Mouse (Mus musculus) spleen, postnatal 10 days (tissue): ENCODE measurements around the gene Tsen2.

Experiments
- DNase-seq, 2 experiments: peaks; one replicate each; pipeline ENCODE4 v3.0.0; 2021 to 2022; ENCODE audit warnings: low spot score in 2 of 2

Gene Tsen2

DNA sequence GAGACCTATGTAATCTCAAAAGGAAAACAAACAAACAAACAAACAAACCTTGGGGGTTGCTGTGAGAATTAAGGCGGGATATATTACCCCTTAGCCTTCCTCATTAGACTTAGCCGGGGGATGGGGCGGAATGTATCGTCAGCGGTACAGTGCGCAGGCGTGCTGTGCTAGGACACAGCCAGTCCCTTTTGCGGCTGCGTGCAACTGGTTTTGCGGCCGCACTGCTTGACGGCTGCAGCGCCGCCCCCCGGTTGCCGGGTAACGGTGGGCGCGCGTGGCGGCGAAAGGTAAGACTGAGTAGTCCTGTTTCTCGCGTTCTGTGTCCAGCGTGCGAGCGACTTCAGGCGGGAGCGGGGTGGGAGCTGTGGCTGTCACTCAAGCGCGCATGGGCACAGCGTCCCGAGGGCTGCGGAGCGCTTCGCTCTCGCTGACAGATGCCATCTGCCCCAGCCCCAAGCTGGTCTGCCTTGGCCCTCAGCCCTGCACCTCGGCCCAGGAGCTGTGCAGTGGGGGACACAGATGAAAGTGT is at the start of gene Tsen2:
Gene Tsen2, plus strand, starts transcription at position 223 of the 529 bp plus-strand sequence.
- DNase-seq = peak; percentile 95 to 97

DNA sequence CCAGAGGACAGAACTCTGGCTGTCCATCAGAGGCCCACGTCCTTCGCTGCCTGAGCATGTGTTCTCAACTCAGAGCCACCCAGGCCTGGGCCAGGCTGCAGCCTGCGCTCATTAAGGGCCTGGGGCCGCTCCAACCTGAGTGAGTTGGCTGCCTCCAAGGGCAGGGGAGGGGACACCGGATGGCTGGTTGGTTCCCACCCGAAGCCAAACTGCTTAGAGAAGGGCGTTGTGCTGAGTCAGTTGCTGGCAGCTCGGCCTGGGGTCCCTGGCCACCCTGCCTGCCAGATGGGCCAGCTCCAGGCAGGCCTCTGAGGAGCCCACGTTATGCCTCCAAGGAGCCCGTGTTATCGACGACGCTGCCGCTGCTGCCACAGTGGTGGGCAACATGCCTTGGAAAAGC is 44.9 kb upstream of the Tsen2 start:
- no peak for DNase-seq

DNA sequence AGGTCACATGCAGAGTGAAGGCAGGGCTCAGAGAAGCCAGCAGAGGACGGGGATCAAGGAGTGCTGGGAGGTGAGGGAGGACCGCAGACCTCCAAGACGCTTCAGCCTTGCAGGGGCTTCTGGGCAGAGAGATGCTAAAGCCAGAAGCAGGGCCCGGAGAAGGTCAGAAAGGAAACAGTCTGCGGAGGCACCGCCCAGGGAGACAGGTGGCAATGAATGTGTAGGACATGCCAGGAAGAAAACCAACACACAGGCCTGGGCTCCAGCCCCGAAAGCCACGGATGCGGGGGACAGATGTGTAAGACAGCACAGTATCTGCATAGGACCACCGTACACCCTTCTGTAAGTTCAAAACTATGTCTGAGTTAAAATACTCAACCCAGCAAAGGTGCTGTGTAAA is 44.2 kb upstream of the Tsen2 start:
- DNase-seq = no peak

DNA sequence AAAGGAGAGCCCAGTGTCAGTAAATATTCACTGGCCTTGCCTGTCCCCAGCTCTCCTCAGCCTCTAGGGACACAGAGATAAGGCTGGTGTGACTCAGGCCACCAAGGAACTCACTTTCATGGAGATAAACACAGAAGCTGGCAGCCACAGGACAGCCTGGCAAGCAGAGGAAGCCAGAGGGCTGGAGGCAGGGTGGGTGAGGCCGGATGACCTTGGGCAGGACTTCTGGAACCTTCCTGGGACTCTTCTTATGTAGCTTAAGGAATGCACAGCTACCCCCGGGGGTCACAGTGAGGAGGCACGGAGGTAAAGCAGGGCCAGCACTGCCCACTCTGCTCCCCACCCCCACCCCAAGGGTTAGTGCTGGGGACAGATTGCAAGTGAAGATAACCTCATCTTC is 43.3 kb upstream of the Tsen2 start:
- no peak for DNase-seq

DNA sequence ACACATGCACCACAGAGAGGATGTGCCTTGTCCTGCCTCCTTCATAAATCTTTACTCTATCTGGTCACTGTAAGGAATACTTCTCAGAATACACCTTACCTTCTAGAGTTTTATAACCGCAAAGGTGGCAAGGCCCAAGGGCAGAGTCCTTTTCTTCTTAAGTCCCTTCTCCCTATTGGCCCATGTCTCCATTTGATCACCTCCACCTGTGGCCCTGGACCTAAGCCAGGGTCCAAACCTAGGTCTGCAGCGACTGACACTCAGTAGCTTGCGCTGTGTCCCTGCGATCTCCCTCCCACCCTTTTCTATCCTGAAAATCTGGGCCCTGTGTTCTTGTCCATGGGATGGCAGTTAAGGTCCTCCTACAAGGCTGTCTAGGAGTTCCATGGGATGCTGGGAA is 41.4 kb upstream of the Tsen2 start:
- DNase-seq = no peak

DNA sequence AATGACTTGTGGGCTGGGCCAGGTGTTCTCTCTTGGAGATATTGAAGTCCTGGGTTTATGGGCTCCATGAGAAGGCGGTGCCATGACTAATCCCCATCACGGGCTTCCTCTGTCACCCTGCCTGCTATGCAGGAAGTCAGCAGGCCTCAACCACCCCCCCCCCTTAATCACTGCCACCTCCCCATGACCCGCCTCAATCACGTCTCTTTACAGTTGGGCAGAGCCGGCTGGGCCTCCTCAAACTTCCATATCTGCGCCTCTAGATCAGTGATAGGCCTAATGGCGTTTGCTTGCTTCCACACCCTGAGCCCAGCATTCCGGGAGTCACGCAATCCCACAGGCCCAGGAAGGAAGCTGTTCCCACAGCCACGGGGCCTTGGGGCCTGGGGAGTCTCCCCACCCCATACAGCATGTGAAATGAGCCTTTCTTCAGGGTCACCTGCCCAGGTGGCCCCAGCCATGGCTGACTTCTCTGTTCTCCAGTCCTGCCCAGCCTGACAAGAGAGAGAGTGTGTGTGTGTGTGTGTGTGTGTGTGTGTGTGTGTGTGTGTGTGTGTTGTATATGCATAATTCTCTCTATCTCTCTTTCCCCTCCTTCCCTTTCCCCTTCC is 40.8 kb upstream of the Tsen2 start:
- DNase-seq = no peak

DNA sequence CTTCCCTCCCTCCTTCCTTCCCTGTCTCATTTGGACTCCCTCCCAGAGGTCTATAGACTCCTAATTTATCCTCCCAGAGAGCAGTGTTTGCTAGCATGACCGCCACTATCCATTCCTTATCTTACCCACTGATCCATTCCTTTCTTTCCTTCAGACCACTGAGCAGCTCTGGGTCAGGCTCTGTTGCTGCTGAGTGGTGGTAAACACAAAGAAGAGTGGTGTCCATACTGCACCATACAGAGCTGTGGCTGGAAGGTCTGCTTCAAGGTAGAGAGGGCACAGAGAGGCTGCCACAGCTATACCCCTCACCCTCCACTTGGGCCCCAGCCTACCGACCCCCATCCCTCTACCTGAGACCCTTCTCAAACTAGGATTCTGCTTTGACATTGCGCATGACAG is 40.3 kb upstream of the Tsen2 start:
- no peak for DNase-seq

DNA sequence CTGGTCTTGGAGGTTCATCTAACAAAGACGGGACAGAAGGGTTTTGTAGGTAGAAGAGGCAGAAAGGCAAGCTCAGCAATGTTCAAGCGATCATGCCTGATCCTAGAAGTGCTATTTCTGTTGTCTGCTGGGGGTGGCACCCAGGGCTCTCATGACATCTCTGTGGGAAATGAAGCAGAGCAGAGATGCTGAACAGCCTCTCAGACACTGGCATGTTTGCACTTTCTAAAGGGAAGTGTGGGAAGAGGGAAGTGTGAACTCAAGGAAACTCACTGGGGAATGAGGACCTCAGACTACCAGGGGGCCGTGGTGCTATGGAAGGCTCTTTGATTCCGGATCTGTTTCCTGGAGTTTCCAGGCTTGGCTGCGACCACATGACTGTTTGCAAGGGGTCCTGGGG is 39.5 kb upstream of the Tsen2 start:
- no peak for DNase-seq

DNA sequence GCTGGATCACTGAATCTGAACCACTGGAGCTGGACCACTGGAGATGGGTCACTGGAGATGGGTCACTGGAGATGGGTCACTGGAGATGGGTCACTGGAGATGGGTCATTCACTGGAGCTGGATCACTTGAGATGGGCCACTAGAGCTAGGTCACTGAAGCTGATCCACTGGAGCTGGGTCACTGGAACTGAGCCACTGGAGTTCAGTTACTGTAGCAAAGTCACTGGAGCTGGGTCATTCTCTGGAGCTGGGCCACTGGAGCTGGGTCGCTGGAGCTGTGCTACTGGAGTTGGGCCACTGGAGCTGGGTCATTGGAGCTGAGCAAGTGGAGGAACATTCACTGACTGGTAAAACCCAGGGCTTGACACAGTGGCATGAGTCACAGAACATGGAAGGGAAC is 38.0 kb upstream of the Tsen2 start:
- no peak for DNase-seq

DNA sequence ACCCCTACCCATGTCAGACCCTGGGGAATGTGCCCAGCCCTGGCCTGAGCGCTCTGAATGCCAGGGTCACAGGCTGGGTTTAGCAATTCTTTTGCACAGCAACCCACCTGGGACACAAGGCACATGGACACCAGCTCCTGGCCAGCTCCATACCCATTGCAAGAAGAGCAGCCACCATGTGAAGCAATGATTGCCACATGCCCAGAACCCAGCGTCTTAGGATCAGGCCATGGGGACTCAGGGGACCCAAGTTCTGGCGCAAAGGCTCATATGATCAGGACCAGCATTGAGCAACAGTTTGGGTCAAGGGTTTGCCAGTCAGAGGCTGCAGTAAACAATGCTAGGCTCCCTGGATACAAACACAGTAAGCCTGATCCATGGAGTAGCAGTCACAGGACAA is 33.0 kb upstream of the Tsen2 start:
- no peak for DNase-seq

DNA sequence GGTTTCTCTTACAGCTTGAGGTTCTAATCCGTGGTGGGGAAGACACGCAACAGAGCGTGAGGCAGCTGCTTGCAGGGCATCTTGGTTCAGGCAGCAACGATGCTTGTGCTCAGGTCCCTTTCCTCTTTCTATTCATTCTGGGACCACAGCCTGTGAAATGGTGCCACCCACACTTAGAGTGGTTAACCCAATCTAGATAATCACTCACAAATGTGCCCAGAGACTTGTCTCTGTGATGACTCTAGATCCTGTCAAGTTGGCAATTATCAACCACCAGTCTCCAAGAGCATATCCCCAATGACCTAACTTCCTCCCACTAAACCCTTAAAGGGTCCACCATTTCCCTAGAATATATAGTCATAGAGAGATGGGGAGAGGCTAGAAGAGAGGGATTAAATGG is 31.3 kb upstream of the Tsen2 start:
- no peak for DNase-seq

DNA sequence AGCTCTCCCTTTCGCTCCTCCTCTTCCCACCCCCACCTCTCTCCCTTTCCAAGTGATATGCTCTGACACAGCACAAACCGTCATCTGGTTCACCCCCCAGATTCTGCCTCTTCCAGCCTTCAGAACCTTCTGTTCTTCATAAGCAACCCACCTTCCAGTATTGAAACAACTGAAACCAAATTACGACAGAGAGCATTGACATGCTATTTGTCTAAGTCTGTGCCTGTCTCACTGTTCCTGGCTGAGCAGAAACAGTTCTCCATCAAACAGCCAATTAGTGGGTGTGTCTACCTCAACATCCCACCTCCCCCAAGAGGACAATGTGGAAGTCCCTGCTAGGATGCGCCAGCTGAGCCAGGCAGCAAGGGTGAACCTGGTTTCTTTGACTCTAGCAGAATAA is 26.6 kb upstream of the Tsen2 start:
- DNase-seq = no peak

DNA sequence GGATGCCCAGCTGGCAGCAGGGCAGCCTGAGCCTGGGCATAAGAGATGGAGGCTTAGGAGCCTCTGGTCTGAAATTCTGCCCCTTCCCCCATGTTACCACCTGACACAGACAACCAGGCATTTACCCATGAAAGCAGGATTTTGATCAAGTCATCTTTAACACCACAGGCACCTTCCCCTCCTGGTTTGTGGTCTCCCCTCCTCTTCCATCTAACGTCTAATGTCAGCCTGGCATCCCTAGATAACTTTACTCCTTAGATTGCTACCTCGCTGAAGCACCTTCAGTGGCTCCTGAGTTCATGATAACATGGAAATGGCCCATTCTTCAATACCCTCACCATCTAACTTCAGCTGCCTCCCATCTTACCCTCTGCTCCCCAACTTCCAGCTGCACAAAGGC is 26.1 kb upstream of the Tsen2 start:
- DNase-seq = no peak

DNA sequence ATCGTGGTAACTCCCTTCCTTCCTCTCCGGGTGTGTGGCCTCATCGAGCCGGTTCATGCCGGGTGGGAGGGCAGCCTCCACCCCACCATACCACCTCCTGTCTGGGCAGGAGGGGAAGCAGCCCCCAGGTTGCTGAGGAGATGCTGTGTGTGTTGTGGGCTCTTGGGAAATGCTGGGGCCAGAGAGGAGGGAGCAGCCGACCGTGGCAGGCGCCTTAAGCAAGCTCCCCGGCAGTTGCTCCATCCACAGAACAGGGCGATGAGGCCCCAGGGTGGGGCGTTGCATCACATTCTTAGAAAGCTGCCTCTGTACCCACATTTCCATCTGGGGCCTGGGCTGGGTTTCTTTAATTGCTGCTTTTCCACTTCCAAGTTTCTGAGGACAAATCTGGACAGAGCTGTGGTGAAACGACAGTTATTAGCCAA is 25.2 kb upstream of the Tsen2 start:
- peak in 1 of 2 experiments; percentile 49 for DNase-seq

DNA sequence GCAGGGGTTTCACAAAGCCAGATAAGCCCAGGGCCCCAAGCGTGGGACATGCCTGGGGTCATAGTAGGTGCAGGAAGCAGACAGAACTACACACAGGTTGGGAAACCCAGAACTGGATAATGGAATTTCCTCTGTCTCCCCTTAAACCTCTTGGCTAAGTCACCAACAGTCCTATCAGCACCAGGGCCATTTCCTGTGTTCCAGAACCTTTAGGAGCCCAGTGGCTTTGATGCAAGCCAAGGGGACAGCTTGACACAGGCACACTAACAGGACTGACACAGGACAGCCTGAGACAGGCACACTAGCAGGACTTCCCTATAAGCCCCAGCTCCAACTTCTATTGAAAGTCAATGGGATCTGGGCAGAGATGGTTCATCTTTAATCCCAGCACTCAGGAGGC is 22.5 kb upstream of the Tsen2 start:
- no peak for DNase-seq

DNA sequence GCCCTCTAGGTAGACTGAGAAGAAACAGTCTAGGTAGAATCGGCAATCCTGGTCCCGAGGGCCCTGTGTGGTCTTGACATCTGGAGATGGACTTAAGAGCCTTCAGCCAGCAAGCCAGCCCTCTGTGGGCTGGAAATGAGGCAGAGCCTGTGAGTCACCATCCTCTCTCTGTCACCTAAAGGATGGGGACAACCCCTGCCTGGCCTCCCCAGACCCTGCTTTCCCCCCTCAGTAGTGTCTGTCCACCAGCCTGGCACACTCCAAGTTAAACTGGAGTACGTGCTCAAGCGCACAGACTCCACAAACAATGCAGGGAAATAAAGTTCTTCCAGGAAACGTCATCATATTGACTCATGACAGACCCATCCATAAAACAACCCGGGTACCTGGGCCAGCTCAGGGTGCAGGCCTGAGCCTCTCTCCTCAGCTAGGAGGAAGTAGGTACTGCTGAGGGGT is 21.7 kb upstream of the Tsen2 start:
- no peak for DNase-seq

DNA sequence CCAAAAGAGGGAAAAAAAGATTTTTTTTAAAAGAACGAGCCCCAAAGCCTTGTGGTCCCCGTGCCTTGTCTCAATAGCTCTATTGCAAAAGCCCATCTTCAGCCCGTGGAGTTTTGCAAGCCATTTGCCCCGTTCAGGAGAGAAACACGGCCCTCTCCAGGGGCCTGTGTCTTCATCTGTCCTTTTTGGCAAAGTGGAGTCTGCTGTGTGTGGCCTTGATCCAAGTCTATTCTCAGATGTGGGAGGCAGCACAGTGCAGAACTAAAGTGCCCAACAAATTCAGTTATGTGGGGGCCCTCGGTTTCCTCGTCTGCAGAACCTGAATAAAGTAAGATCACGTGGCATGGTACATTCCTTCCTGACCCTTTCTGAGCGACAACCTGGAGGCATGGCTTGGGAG is 21.3 kb upstream of the Tsen2 start:
- DNase-seq = no peak

DNA sequence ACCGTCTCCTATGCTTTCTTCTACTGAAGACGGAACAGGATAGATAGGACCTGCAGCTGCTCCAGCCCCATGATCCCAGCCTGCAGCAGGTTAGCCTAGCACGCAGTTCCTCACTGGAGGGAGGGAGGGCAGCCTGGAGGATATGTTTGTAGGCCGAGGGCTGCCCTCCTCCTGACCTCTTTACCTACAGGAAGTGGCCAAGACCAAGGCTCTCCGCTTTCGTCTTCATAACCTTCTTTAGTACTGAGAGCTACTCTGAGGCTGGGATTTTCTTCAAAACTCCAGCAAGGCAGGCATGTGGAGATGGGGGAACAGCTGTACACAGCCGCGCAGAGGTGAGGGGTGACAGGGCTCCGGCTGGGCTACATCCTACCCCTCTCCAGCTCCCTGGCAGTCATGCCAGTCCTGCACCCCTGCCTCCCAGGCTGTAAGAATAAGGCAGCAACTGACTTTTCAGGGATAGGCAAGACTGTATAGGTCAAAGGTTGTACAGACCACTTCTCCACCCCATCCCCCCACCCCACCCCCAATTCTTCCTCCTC is 19.9 kb upstream of the Tsen2 start:
- DNase-seq = no peak

DNA sequence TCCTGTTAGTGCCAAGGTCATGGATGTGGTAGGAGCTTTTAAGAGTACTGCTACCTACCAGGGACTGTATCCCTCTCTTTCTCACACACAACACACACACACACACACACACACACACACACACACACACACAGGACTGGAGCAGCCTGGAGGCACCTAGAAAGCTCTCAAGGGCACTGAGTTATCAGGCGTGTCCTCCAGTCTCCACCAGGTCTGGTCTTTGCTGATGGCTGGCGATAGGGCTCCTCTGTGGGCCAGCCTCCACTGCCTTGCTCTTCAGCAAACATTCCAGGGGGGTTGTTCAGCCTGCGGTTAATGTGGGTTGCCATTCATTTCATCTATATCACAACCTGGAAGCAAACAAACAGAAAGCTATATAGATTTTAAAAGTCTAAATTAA is 17.0 kb upstream of the Tsen2 start:
- no peak for DNase-seq

DNA sequence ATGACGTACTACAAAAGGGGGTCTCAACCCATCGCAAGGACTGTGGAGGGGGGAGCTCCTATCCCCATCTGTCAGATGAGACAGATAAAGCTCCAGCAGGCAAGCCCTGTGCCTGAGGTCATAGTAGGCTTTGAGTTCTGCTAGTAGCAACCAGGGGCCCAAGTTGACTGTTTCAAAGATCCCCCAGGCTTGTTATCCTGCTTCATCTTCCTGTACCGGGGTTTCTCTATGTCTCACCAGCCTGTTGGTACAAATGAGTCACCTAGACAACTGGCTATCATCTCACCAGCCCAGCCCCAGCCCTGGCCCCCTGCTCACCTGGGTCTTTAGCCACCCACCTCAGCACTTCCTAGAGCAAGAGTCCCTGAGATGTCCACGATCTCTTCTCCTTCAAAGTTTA is 16.1 kb upstream of the Tsen2 start:
- no peak for DNase-seq

DNA sequence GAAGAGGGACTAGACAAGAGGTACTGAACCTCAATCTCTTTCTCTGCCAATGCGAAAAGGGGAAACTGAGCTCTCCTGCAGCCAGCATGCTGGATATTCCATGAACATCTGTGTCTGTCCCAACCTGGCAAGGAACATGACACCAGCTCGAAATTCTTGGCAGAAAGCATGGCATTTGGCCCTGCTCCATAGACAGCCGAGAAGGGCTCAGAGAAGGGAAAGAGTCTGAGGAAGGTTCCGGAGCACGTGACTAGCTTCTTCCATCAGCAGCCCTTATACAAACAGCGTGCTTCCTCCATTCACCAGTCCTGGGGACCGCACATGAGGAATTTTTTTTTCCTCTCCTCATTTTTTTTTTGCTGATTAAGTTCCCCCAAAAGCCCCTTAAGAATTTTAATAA is 9.8 kb upstream of the Tsen2 start:
- DNase-seq = no peak

DNA sequence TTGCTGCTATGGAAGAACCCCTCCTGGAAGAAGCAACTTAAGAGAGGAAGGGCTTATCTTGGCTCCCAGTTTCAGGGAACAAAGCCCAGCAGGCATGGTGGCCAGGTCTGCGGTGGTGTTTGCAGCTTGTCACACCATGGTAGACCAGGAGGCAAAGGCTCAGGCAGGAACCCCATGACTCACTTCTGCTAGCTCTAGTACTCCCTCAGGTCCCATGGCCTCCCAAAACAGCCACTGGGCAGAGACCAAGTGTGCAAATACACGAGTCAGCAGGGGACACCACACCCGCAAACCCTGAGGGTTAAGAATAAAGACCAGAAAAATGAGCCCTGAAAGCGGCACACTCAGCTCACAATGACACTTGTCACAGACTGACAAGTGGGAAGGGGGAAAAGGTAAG is 8.3 kb upstream of the Tsen2 start:
- no peak for DNase-seq

DNA sequence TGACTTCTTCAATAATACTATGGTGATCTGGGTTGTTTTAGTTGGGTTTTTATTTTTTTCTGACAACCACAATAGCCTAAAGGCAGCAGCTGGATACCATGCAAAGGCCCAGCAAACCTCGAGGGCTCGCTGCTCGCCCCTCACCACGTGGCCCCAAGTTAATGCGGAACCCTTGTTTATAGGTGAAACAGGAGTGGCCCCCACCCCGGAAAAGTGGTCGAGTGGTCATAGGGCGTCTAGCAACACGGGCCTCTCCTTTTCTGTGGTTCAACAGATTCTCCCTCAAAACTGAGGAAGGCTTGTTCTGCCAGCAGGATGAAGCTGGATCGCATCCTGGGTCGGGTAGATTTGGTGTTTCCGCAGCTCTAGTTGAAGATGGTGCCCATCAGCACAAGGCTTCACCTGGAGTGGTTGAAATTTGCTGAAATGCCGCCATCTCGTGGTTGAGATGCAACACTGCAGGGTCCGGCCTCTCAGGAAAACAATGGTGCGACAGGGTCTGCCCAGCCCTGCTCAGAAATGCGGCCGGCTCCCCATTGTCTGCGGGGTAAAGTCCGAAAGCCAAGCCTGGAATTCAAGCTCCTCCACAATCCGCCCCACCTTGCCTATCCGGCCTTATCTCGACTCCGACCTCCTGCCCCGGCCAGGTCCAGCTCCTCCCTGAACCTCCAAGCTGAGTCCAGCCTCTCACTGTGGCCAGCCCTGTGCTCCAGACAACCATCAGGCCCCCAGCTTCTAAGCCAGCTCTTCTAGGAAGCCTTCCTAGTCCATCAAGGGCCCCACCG is 5.6 kb upstream of the Tsen2 start:
- peak; percentile 64 to 73 for DNase-seq
